Mouse (Mus musculus) embryo, embryonic 10 days (tissue): ENCODE measurements at regions not wholly inside any gene's neighbourhood (a gene's known extent, or its start where the extent isn't known, plus 50 kb on each side); places are given as distances from the start of the nearest gene placed in this dataset.

ENCODE experiments used
- DNase-seq: peaks from one replicate; pipeline ENCODE4 v3.0.0-alpha.2; 2015; ENCODE audit warnings: low spot score

GRCm38 (mm10) chr2:63920997-63921396, 176.8 kb downstream of the Fign start:
- DNase-seq, result peak; percentile 26

- no peak for DNase-seq
Measured at GRCm38 (mm10) chr2:63920019-63920418, 177.8 kb downstream of the Fign start.

DNA sequence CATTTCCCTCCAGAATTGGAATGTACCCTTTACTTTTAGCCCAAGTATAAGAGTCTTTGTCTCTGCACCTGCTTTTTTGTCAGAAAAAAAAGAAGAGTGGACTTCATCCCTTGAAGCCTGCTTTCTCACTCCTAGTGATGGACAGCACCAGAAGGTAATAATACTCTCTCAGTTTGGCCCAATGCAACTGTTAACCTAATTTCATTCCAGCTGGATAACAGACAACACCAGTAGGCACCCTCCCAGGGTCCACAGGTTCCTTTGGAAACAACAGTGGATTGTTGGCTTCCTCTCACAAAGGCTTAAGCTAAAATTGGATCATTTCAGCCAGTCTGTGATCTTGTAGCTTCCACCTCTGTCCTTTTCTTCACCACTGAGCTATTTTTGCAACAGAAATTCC, 197.2 kb downstream of the Fign start:
- DNase-seq, result no peak

GRCm38 (mm10) chr2:63878477-63878876, 219.4 kb downstream of the Fign start:
- no peak for DNase-seq

GRCm38 (mm10) chr2:63877387-63877786, 220.5 kb downstream of the Fign start:
- DNase-seq, result no peak

- peak; percentile 66 for DNase-seq
Measured at GRCm38 (mm10) chr2:63876375-63876774, 221.5 kb downstream of the Fign start.

- no peak for DNase-seq
Measured at GRCm38 (mm10) chr2:63875101-63875500, 222.7 kb downstream of the Fign start.

DNA sequence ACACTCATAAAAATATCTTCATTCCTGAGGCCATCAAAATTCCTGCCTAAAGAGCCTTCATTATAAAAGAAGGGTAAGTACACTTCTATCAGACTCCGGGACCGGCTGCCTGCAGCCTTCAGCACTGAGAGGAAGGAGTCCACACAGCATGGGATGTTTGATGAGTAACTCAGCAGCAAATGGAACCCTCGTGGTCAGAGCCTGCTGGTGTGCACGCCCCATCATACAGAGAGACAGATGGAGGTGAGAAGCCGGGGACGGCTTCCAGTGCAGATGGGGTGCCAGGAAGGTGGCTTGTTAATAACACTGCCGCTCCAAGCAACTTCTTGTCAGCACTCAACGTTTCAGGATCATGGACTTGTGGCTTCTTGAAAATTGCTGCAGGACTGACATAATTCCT, 231.3 kb downstream of the Fign start:
- DNase-seq, result no peak

DNA sequence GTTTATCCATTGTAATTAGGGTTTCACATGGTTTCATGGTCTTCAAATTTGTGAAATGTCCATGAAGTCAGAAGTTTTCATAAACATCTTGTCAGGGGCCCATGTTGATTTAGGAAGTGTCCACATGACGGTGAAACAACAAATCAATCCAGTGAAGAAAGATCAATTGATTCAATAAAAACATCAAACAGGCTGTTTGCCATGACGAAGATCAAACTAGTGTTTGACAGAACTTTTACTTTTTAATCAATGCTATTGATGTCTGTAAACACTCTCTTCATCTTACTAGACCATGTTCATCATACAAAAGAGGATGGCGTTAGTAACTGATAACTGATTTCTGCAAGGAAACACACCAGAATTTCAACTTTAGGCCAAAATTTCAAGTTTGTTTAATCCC, 236.0 kb downstream of the Fign start:
- DNase-seq, result no peak

GRCm38 (mm10) chr2:63856462-63857054, 241.3 kb downstream of the Fign start:
- DNase-seq, result no peak

GRCm38 (mm10) chr2:63855476-63855875, 242.4 kb downstream of the Fign start:
- DNase-seq, result no peak

- no peak for DNase-seq
Measured at GRCm38 (mm10) chr2:63854198-63854875, 243.5 kb downstream of the Fign start.

GRCm38 (mm10) chr2:63853226-63853625, 244.6 kb downstream of the Fign start:
- DNase-seq, result no peak

- no peak for DNase-seq
Measured at GRCm38 (mm10) chr2:63852287-63852686, 245.6 kb downstream of the Fign start.

DNA sequence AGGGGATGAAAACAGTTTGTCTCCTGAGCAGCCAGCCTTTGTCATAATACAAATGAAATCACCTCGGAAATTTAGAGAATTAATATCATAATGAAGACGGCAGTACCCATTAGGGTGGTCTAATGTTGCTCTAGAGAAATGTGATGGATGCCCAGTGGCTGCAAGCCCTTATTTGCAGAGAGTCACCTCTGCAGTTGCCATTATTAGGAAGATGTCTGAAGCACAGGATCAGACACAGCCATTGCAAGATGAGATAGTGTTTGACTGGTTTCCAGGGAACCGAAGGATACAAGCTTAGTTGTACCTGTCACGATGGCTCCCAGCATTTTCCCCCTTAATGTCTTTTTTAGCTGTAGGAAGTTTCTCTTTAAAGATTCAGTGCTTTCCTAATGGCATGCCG, 247.8 kb downstream of the Fign start:
- no peak for DNase-seq

DNA sequence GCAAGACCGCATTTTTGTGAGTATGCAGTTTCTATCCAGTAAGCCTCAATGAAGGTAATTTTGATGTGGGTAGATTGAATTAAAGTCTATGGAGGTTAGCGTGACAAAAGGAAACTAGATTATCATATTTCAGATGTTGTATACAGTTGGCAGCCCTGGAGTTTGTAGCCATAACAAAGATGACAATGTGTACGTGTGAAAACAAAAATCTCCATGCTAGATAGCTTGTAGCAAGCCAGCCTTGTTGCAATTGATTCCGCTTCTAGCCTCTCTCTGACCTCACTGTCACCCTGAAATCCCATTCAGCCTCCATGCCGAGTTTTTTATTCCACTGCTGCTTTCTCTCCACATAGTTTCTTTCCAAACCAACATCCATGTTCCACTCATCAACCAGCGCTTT, 248.4 kb downstream of the Fign start:
- no peak for DNase-seq

GRCm38 (mm10) chr2:63832041-63832714, 265.7 kb downstream of the Fign start:
- no peak for DNase-seq

- DNase-seq, result no peak
Measured at GRCm38 (mm10) chr2:63830431-63830830, 267.4 kb downstream of the Fign start.

GRCm38 (mm10) chr2:63828633-63829032, 269.2 kb downstream of the Fign start:
- DNase-seq, result peak; percentile 55

DNA sequence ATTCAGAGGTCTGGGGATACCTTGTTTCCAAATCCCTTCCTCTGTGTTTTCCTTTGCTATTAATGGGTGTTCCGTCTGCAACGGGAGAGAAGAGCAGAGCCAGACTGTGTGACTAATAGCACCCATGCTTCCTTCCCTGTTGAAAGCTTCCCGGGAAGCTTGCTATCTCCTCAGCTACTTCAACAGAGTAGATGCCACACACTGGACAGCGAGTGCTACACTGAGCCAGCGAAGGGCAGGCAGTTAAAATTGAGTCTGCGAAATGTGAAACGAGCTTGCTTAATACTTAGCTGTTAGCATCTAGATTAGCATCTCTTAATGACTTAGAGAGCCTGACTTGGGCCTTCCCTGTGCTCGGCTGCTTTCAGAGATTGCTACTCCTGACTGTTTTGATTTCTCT, 278.4 kb downstream of the Fign start:
- peak; percentile 44 for DNase-seq
